Mouse (Mus musculus): ENCODE measurements at regions not wholly inside any gene's neighbourhood (a gene's known extent, or its start where the extent isn't known, plus 50 kb on each side); places are given as distances from the start of the nearest gene placed in this dataset.

GRCm38 (mm10) chr15:56045510-56046245, 1431.7 kb downstream of the Slc22a22 start:
- DNase-seq (ENCODE audit: low read depth in 2 of 2, low spot score in 2 of 2): no peak

DNA sequence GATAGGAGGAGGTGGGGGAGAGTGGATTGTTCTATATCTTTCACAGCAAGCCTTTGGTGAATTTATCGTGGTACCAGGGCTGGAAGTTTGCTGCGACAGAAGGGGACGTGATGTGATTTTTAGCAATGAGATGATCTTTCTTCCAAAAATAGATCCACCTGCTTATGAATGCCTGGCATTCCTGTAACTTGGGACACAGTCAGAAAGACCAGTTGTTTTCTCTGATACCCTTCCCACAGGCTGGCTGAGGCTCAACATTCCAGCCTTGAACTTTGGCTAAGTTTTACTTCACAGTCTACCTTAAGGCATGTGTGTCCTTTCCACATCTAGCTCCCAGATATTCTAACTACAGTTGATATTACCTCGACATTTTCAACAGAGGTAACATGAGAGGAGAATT, 1434.1 kb downstream of the Slc22a22 start:
- DNase-seq (ENCODE audit: low read depth in 2 of 2, low spot score in 2 of 2): no peak

GRCm38 (mm10) chr15:56042449-56042848, 1435.0 kb downstream of the Slc22a22 start:
- no peak for DNase-seq (ENCODE audit: low read depth in 2 of 2, low spot score in 2 of 2)

DNA sequence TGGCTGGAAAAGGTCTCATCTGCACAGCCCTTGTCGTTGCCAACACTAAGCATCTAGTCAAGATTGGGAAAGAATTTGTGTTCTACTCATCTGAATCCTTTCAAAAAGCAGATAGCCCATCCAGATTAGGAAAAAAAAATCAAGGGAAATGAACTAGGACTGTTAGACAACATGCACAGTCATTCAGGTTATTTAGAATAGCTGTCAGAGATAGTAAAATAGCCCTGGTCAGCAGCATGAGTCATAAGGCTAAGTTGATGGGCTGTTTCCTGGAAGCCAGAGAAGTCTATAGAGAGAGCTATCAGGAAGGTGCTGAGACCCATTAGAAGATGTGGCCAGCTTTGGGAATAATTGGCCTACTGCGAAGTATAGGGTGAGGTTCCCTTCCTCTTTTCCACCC, 1447.4 kb downstream of the Slc22a22 start:
- DNase-seq (ENCODE audit: low read depth in 2 of 2, low spot score in 2 of 2): no peak

GRCm38 (mm10) chr15:56027197-56027818, 1450.1 kb downstream of the Slc22a22 start:
- DNase-seq (ENCODE audit: low read depth in 2 of 2, low spot score in 2 of 2): no peak

- DNase-seq (ENCODE audit: low read depth in 2 of 2, low spot score in 2 of 2): no peak
Observed at GRCm38 (mm10) chr15:56024705-56025104, 1452.7 kb downstream of the Slc22a22 start.

GRCm38 (mm10) chr15:56023862-56024484, 1453.5 kb downstream of the Slc22a22 start:
- no peak for DNase-seq (ENCODE audit: low read depth in 2 of 2, low spot score in 2 of 2)

DNA sequence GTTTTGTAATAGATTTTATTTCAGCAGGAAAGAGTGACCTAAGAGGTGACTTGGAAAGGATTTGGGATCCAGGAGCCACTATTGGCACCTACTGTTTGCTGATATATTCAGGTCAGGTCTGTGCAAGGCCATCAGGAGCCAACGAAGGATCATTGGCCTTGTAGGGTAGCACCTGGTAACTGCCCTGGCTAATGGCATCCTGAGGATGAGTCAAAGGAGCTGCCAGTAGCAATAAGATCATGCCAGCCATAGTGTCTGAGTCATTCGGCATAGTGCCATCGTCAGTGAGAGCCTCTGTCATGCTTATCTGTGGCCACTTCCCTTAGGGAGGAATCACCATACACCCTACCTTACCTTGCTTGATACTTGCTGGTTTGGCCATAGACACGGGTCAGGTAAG, 1455.1 kb downstream of the Slc22a22 start:
- DNase-seq (ENCODE audit: low read depth in 2 of 2, low spot score in 2 of 2): no peak

- DNase-seq (ENCODE audit: low read depth in 2 of 2, low spot score in 2 of 2): no peak
Observed at GRCm38 (mm10) chr15:56018141-56018540, 1459.3 kb downstream of the Slc22a22 start.

GRCm38 (mm10) chr15:56017561-56017960, 1459.9 kb downstream of the Slc22a22 start:
- no peak for DNase-seq (ENCODE audit: low read depth in 2 of 2, low spot score in 2 of 2)

DNA sequence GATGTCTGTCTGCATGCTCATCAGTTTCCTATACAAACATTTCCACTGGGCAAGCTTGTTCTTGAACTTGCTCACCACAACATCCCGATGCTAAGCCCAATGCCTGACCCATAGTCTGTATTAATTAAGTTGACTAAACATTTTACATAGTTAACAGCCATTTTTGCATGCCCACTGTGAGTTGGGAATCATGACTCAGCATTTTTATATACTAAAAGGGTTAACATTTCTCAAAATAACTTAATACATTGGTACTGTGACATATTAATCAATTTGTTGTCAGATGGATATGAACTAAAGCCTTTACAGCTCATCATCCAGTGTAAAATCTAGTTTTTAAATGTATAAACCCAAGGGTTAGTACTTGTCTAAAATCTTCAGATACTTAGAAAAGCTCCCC, 1461.4 kb downstream of the Slc22a22 start:
- DNase-seq (ENCODE audit: low read depth in 2 of 2, low spot score in 2 of 2): no peak

GRCm38 (mm10) chr15:56014059-56014620, 1463.3 kb downstream of the Slc22a22 start:
- no peak for DNase-seq (ENCODE audit: low read depth in 2 of 2, low spot score in 2 of 2)

DNA sequence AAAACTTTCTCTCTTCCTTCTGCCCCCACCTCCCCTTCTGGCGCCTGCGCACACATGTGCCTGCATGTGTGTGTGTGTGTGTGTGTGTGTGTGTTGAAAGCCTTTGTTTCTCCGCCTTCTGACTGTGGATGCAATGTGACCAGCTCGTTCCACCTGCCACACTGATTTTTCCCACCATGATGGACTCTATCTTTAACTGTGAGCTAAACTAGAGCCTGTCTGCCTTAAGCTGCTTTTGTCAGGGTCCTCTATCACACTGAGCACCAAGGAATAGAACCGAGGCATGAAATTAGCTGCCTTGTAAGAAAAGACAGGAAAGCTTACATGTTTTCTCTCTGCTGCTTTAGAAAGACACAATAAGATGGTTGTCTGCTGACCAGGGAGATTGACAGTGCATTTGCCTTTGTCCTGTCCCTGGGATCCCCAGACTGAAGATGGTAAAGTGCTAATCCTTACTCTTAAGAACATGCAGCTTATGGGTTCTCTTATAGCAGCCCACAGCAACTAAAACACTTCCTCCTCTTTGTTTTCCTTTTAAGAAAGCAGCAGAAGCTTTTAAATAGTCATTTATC, 1468.7 kb downstream of the Slc22a22 start:
- no peak for DNase-seq (ENCODE audit: low read depth in 2 of 2, low spot score in 2 of 2)

DNA sequence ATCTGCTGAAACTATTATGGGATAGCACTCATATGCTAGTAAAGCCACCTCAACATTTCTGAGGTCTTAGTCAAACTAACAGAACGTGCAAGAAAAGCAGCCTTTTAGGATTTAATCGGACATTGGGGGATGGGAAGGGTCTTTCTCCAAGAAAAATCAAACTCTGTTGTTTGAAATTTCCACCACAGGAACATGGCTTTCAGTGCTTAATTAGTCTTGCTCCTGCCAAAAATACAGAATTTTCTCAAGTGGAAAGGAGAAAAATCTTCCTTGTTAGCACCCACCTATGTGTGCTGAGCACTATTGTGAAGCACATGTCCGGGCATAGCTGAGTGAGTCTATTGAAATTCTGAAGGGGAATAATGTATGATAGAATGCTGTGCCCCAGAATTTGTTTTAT, 1470.0 kb downstream of the Slc22a22 start:
- no peak for DNase-seq (ENCODE audit: low read depth in 2 of 2, low spot score in 2 of 2)

GRCm38 (mm10) chr15:56005361-56005760, 1472.1 kb downstream of the Slc22a22 start:
- DNase-seq (ENCODE audit: low read depth in 2 of 2, low spot score in 2 of 2): no peak

- no peak for DNase-seq (ENCODE audit: low read depth in 2 of 2, low spot score in 2 of 2)
Observed at GRCm38 (mm10) chr15:56003921-56004320, 1473.5 kb downstream of the Slc22a22 start.

DNA sequence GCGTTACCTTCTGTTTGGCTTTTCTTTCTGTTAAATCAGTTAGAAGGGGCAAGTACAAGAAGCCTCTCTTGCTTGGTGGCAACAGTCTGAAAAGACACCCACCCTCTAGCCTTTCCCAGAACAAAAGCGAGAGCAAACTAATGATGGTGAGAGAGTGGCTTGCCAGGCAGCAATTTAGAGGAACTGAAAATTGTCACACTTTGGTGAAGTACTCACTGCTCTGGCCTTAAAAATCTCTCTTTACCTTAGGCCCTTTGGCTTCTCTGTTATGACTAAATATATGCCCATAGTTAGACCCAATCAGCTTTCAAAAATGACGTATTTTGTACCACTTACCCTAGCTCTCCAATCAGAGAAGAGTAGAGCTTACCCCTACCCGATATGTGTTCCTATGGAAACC, 1477.8 kb downstream of the Slc22a22 start:
- no peak for DNase-seq (ENCODE audit: low read depth in 2 of 2, low spot score in 2 of 2)

- no peak for DNase-seq (ENCODE audit: low read depth in 2 of 2, low spot score in 2 of 2)
Observed at GRCm38 (mm10) chr15:55997977-55998376, 1479.4 kb downstream of the Slc22a22 start.

- DNase-seq (ENCODE audit: low read depth in 2 of 2, low spot score in 2 of 2): no peak
Observed at GRCm38 (mm10) chr15:55994680-55995079, 1482.7 kb downstream of the Slc22a22 start.

GRCm38 (mm10) chr15:55975843-55976242, 1501.6 kb downstream of the Slc22a22 start:
- no peak for DNase-seq (ENCODE audit: low read depth in 2 of 2, low spot score in 2 of 2)

GRCm38 (mm10) chr15:55966780-55967179, 1510.6 kb downstream of the Slc22a22 start:
- no peak for DNase-seq (ENCODE audit: low read depth in 2 of 2, low spot score in 2 of 2)

GRCm38 (mm10) chr15:55965296-55965695, 1512.1 kb downstream of the Slc22a22 start:
- no peak for DNase-seq (ENCODE audit: low read depth in 2 of 2, low spot score in 2 of 2)
